Mouse (Mus musculus): Measurements from ENCODE around the gene Dscaml1.

- TF ChIP-seq HCFC1 (IDR thresholded peaks at IDR 0.05; ENCODE audit: borderline replicate concordance, insufficient read depth, low read length) (no peak), ZC3H11A (IDR thresholded peaks at IDR 0.05; ENCODE audit: borderline replicate concordance, low read depth, low read length) (no peak), ZNF384 (IDR thresholded peaks at IDR 0.05; ENCODE audit: low read depth, low read length) (no peak)
Observed at GRCm38 (mm10) chr9:45426456-45426855, at the start of gene Dscaml1.

Measured in ES-E14 (cell line).